Mouse (Mus musculus) mammary gland, adult 2 months (tissue): ENCODE measurements around the gene Rex1bd. TPM values are rescaled to one million over a fixed set of nuclear protein-coding genes. Genes with fewer than 3 reads are reported as not detected.

Source experiments
- polyA plus RNA-seq: library from polyadenylated mRNA; depleted of rRNA; stranded (reverse); fragments of >200 nt; gene quantifications from 2 replicates; pipeline ENCODE4 v1.2.3, GENCODE M21; 2012; ENCODE audit warnings: low replicate concordance; rRNA removed

The Rex1bd gene
- polyA plus RNA-seq = 240 and 366 TPM in 2 replicates

GRCm38 (mm10) chr8:70506328-70507026, at the start of gene Rex1bd:
Gene Rex1bd (minus strand): TSS chr8:70506752.

GRCm38 (mm10) chr8:70539077-70539813, 32.7 kb upstream of the Rex1bd start, which contains the start of gene Ell:
Gene Ell (plus strand): TSS chr8:70539457.

GRCm38 (mm10) chr8:70527512-70528181, 21.1 kb upstream of the Rex1bd start, which contains the start of the genes Fkbp8 and Kxd1:
Gene Fkbp8 (plus strand): TSS chr8:70527724.
Gene Kxd1 (minus strand): TSS chr8:70527956.

GRCm38 (mm10) chr8:70510228-70510915, 3.8 kb upstream of the Rex1bd start, which contains the start of gene Uba52:
Gene Uba52 (minus strand): TSS chr8:70510801.

GRCm38 (mm10) chr8:70492664-70493640, 13.6 kb downstream of the Rex1bd start, which contains the start of gene Crlf1:
Gene Crlf1 (plus strand): TSS chr8:70493158.

GRCm38 (mm10) chr8:70486941-70487520, 19.5 kb downstream of the Rex1bd start, which contains the start of gene Tmem59l:
Gene Tmem59l (minus strand): TSS chr8:70487358.

GRCm38 (mm10) chr8:70476333-70477268, 30.0 kb downstream of the Rex1bd start, which contains the start of gene Klhl26:
Gene Klhl26 (minus strand): TSS chr8:70476968.

Other genes starting within 250 kb of the Rex1bd start
- 28.4 and 42.3 TPM in 2 replicates for gene Homer3, start 223.9 kb downstream of the Rex1bd start, polyA plus RNA-seq
- gene Ddx49, start 204.3 kb downstream of the Rex1bd start, polyA plus RNA-seq = 43.0 and 47.9 TPM in 2 replicates
- gene Cope, start 204.2 kb downstream of the Rex1bd start, polyA plus RNA-seq = 262 and 364 TPM in 2 replicates
- 1.1 and 8.3 TPM in 2 replicates for gene Cers1, start 191.0 kb downstream of the Rex1bd start, polyA plus RNA-seq
- gene Gdf1, start 176.9 kb downstream of the Rex1bd start, polyA plus RNA-seq = 2.9 TPM in 1 of 2 replicates, not detected in the other
- gene Upf1, start 153.5 kb downstream of the Rex1bd start, polyA plus RNA-seq = 23.8 and 44.2 TPM in 2 replicates
- gene Comp, start 133.2 kb downstream of the Rex1bd start, polyA plus RNA-seq = 1.1 TPM in 2 replicates
- gene Crtc1, start 67.2 kb downstream of the Rex1bd start, polyA plus RNA-seq = 22.9 and 36.9 TPM in 2 replicates
- gene Klhl26, start 29.8 kb downstream of the Rex1bd start, polyA plus RNA-seq = 53.4 and 80.6 TPM in 2 replicates
- 0.42 and 0.50 TPM in 2 replicates for gene Tmem59l, start 19.4 kb downstream of the Rex1bd start, polyA plus RNA-seq
- gene Crlf1, start 13.6 kb downstream of the Rex1bd start, polyA plus RNA-seq = 5.2 and 5.7 TPM in 2 replicates
- 371 and 768 TPM in 2 replicates for gene Uba52, start 4.0 kb upstream of the Rex1bd start, polyA plus RNA-seq
- 331 and 487 TPM in 2 replicates for gene Fkbp8, start 21.0 kb upstream of the Rex1bd start, polyA plus RNA-seq
- gene Kxd1, start 21.2 kb upstream of the Rex1bd start, polyA plus RNA-seq = 82.7 and 119 TPM in 2 replicates
- 29.0 and 40.3 TPM in 2 replicates for gene Ell, start 32.7 kb upstream of the Rex1bd start, polyA plus RNA-seq
- 107 and 194 TPM in 2 replicates for gene Isyna1, start 87.6 kb upstream of the Rex1bd start, polyA plus RNA-seq
- 143 and 413 TPM in 2 replicates for gene Ssbp4, start 102.1 kb upstream of the Rex1bd start, polyA plus RNA-seq
- 23.8 and 34.0 TPM in 2 replicates for gene Lrrc25, start 109.4 kb upstream of the Rex1bd start, polyA plus RNA-seq
- 1.3 and 4.8 TPM in 2 replicates for gene Gdf15, start 125.7 kb upstream of the Rex1bd start, polyA plus RNA-seq
- 36.5 and 50.6 TPM in 2 replicates for gene Pgpep1, start 153.6 kb upstream of the Rex1bd start, polyA plus RNA-seq
- gene Lsm4, start 166.5 kb upstream of the Rex1bd start, polyA plus RNA-seq = 62.1 and 102 TPM in 2 replicates
- gene Jund, start 192.2 kb upstream of the Rex1bd start, polyA plus RNA-seq = 185 and 938 TPM in 2 replicates
- 0.03 and 0.04 TPM in 2 replicates for gene Iqcn, start 196.7 kb upstream of the Rex1bd start, polyA plus RNA-seq
- gene Gm3336, start 211.8 kb upstream of the Rex1bd start, polyA plus RNA-seq = 0.20 and 0.50 TPM in 2 replicates
- 5.5 and 6.5 TPM in 2 replicates for gene Pde4c, start 217.0 kb upstream of the Rex1bd start, polyA plus RNA-seq
- gene Rab3a, start 247.9 kb upstream of the Rex1bd start, polyA plus RNA-seq = 32.7 and 43.5 TPM in 2 replicates